Mouse (Mus musculus) heart, embryonic 12.5 days (tissue): Measurements from ENCODE around the gene Nelfe. TPM values are rescaled to one million over a fixed set of nuclear protein-coding genes. Genes with fewer than 3 reads are reported as not detected.
A peak's percentile ranks its signal among the peaks of the same experiment; 100 is the strongest.

ENCODE experiments used
- ATAC-seq: fragments of 200-750 bp; cut with Nextera tagmentation; 2 replicates; pipeline ENCODE4 v1.8.0; 2017; ENCODE audit warnings: moderate TSS enrichment, moderate library complexity; ENCODE audit not compliant: insufficient number of reproducible peaks, low FRiP score
- H3K27ac ChIP-seq: fragments of 300-500 bp; sonication (generic); 2 replicates; pipeline ENCODE4 v1.5.1; 2016; ENCODE audit warnings: mild to moderate bottlenecking, moderate library complexity; ENCODE audit not compliant: poor library complexity, severe bottlenecking
- H3K27me3 ChIP-seq: fragments of 300-500 bp; sonication (generic); replicated peaks from 2 replicates; pipeline ENCODE4 v1.6.1; 2016; ENCODE audit warnings: mild to moderate bottlenecking, moderate library complexity
- H3K36me3 ChIP-seq: fragments of 300-500 bp; sonication (generic); 2 replicates; pipeline ENCODE4 v1.6.1; 2016; ENCODE audit warnings: mild to moderate bottlenecking, moderate library complexity
- H3K4me1 ChIP-seq: fragments of 300-500 bp; sonication (generic); replicated peaks from 2 replicates; pipeline ENCODE4 v1.6.1; 2016; ENCODE audit warnings: mild to moderate bottlenecking
- H3K4me2 ChIP-seq: fragments of 300-500 bp; sonication (generic); 2 replicates; pipeline ENCODE4 v1.6.1; 2016; ENCODE audit warnings: mild to moderate bottlenecking, moderate library complexity
- H3K4me3 ChIP-seq: fragments of 300-500 bp; sonication (generic); 2 replicates; pipeline ENCODE4 v1.5.1; 2016; ENCODE audit warnings: mild to moderate bottlenecking
- H3K9ac ChIP-seq: fragments of 300-500 bp; sonication (generic); 2 replicates; pipeline ENCODE4 v1.6.1; 2016; ENCODE audit warnings: mild to moderate bottlenecking, moderate library complexity
- H3K9me3 ChIP-seq: fragments of 300-500 bp; sonication (generic); replicated peaks from 2 replicates; pipeline ENCODE4 v1.6.1; 2016; ENCODE audit warnings: mild to moderate bottlenecking, moderate library complexity
- WGBS: fragments of 180-500 bp; shearing (Covaris S2); methylation state at CpG from one replicate; pipeline ENCODE4 v1.1.7; 2016; 5-methylcytosine and 5-hydroxymethylcytosine counted together
- polyA plus RNA-seq: library from polyadenylated mRNA; unstranded; fragments of >200 nt; fragmentation: Nextera tagmentation; extraction: Ambion mirVana; gene quantifications from 2 replicates; pipeline ENCODE4 v1.2.1, GENCODE M21; 2016

Nelfe gene
- polyA plus RNA-seq, 1 experiment from 2014 or later: 73.7 TPM

- WGBS: 52% methylated on average over 11 of the region's 11 CpGs
Measured at GRCm38 (mm10) chr17:34879336-34879879, 29.2 kb downstream of the Nelfe start, which contains the start of gene Zbtb12. Gene Zbtb12, plus strand, starts transcription at chr17:34879483.

GRCm38 (mm10) chr17:34881166-34881565, 31.0 kb downstream of the Nelfe start:
- ATAC-seq: no peak
- no peaks in the 10 kb centered on the region for H3K9me3 ChIP-seq
- no peak overlapping the region for H3K4me2 ChIP-seq
- no peak overlapping the region for H3K9ac ChIP-seq
- H3K27me3 ChIP-seq: 0 out of 2 replicates have a peak, but pooled peaks cover 8% of the 10 kb centered on the region
- H3K27ac ChIP-seq: no peak overlapping the region
- H3K4me1 ChIP-seq: peaks cover 15% of the 10 kb centered on the region
- H3K4me3 ChIP-seq: no peak overlapping the region
- no peaks in the 10 kb centered on the region for H3K36me3 ChIP-seq

More at GRCm38 (mm10) chr17:34879336-34879879, 29.2 kb downstream of the Nelfe start, which contains the start of gene Zbtb12:
- ATAC-seq: no peak
- Histone ChIP-seq H3K4me3 (no peak within 1 kb of the TSS), H3K27ac (no peak within 1 kb of the TSS), H3K4me1 (peaks cover 10% of the 10 kb centered on the region; the same call in 1 of the 2 replicates), H3K4me2 (no peak within 1 kb of the TSS), H3K36me3 (no peaks in the 10 kb centered on the region), H3K9ac (no peak within 1 kb of the TSS), H3K9me3 (no peaks in the 10 kb centered on the region), H3K27me3 (0 out of 2 replicates have a peak, but pooled peaks cover 7% of the 10 kb centered on the region)

- ATAC-seq: no peak
- no peak within 1 kb of the TSS for H3K4me3 ChIP-seq
Measured at GRCm38 (mm10) chr17:34881683-34882310, 31.6 kb downstream of the Nelfe start, which contains the start of gene Gm20547. Gene Gm20547, minus strand, starts transcription at chr17:34882042.

GRCm38 (mm10) chr17:34883332-34883731, 33.1 kb downstream of the Nelfe start:
- no peaks in the 10 kb centered on the region for H3K36me3 ChIP-seq
- no peak overlapping the region for H3K4me2 ChIP-seq
- no peak for ATAC-seq
- H3K27me3 ChIP-seq: 0 out of 2 replicates have a peak, but pooled peaks cover 8% of the 10 kb centered on the region
- H3K9ac ChIP-seq: no peak overlapping the region
- no peak overlapping the region for H3K4me3 ChIP-seq
- peaks cover 15% of the 10 kb centered on the region for H3K4me1 ChIP-seq
- H3K9me3 ChIP-seq: no peaks in the 10 kb centered on the region
- H3K27ac ChIP-seq: no peak overlapping the region
- WGBS: 63% methylated on average over 3 of the region's 3 CpGs

More at GRCm38 (mm10) chr17:34881683-34882310, 31.6 kb downstream of the Nelfe start, which contains the start of gene Gm20547:
- peaks cover 15% of the 10 kb centered on the region for H3K4me1 ChIP-seq
- 8% methylated on average over 15 of the region's 15 CpGs for WGBS
- 0 out of 2 replicates have a peak, but pooled peaks cover 8% of the 10 kb centered on the region for H3K27me3 ChIP-seq
- no peak within 1 kb of the TSS for H3K27ac ChIP-seq
- H3K4me2 ChIP-seq: peak within 1 kb of the TSS; percentile 50
- H3K9me3 ChIP-seq: no peaks in the 10 kb centered on the region
- H3K36me3 ChIP-seq: no peaks in the 10 kb centered on the region
- H3K9ac ChIP-seq: peak within 1 kb of the TSS; percentile 26; the same call in 1 of the 2 replicates

- Histone ChIP-seq H3K9ac (no peak overlapping the region), H3K4me3 (no peak overlapping the region), H3K9me3 (no peaks in the 10 kb centered on the region), H3K4me1 (peaks cover 11% of the 10 kb centered on the region), H3K36me3 (no peaks in the 10 kb centered on the region), H3K4me2 (no peak overlapping the region), H3K27me3 (0 out of 2 replicates have a peak, but pooled peaks cover 8% of the 10 kb centered on the region), H3K27ac (no peak overlapping the region)
- WGBS: 84% methylated on average over 6 of the region's 6 CpGs
- no peak for ATAC-seq
Measured at GRCm38 (mm10) chr17:34884704-34885103, 34.5 kb downstream of the Nelfe start.

- H3K4me1 ChIP-seq: peaks cover 11% of the 10 kb centered on the region
- no peaks in the 10 kb centered on the region for H3K36me3 ChIP-seq
- no peaks in the 10 kb centered on the region for H3K9me3 ChIP-seq
- no peak overlapping the region for H3K9ac ChIP-seq
- 66% methylated on average over 3 of the region's 3 CpGs for WGBS
- no peak overlapping the region for H3K4me3 ChIP-seq
- H3K27me3 ChIP-seq: 0 out of 2 replicates have a peak, but pooled peaks cover 8% of the 10 kb centered on the region
- no peak overlapping the region for H3K27ac ChIP-seq
- H3K4me2 ChIP-seq: no peak overlapping the region
- no peak for ATAC-seq
Measured at GRCm38 (mm10) chr17:34885615-34886014, 35.4 kb downstream of the Nelfe start.

- Histone ChIP-seq H3K4me3 (no peak overlapping the region), H3K4me2 (no peak overlapping the region)
Measured at GRCm38 (mm10) chr17:34887942-34888341, 37.8 kb downstream of the Nelfe start.

GRCm38 (mm10) chr17:34890074-34890743, 40.0 kb downstream of the Nelfe start:
- no peak for ATAC-seq
- Histone ChIP-seq H3K27me3 (no peaks in the 10 kb centered on the region), H3K4me3 (no peak overlapping the region), H3K36me3 (no peaks in the 10 kb centered on the region), H3K4me2 (no peak overlapping the region), H3K27ac (no peak overlapping the region), H3K9ac (no peak overlapping the region), H3K9me3 (no peaks in the 10 kb centered on the region), H3K4me1 (peaks cover 15% of the 10 kb centered on the region)
- 82% methylated on average over 12 of the region's 12 CpGs for WGBS

More at GRCm38 (mm10) chr17:34887942-34888341, 37.8 kb downstream of the Nelfe start:
- Histone ChIP-seq H3K27me3 (0 out of 2 replicates have a peak, but pooled peaks cover 4% of the 10 kb centered on the region), H3K9me3 (no peaks in the 10 kb centered on the region), H3K4me1 (peaks cover 5% of the 10 kb centered on the region), H3K9ac (no peak overlapping the region), H3K36me3 (no peaks in the 10 kb centered on the region), H3K27ac (no peak overlapping the region)
- ATAC-seq: no peak
- 79% methylated on average over 5 of the region's 5 CpGs for WGBS

GRCm38 (mm10) chr17:34891377-34891776, 41.2 kb downstream of the Nelfe start:
- Histone ChIP-seq H3K9ac (no peak overlapping the region), H3K36me3 (peaks cover 8% of the 10 kb centered on the region), H3K9me3 (no peaks in the 10 kb centered on the region), H3K4me3 (no peak overlapping the region), H3K27me3 (no peaks in the 10 kb centered on the region), H3K27ac (no peak overlapping the region), H3K4me2 (no peak overlapping the region), H3K4me1 (peaks cover 21% of the 10 kb centered on the region)
- WGBS: 93% methylated on average over 2 of the region's 2 CpGs
- ATAC-seq: no peak

GRCm38 (mm10) chr17:34893072-34893824, 43.1 kb downstream of the Nelfe start:
- 76% methylated on average over 12 of the region's 12 CpGs for WGBS
- peak overlapping the region; percentile 64; the same call in 1 of the 2 replicates for H3K9ac ChIP-seq

More at GRCm38 (mm10) chr17:34893072-34893824, 43.1 kb downstream of the Nelfe start:
- Histone ChIP-seq H3K27ac (0 out of 2 replicates have a peak overlapping the region, but pooled peaks have one; percentile 56), H3K4me2 (peak overlapping the region; percentile 83), H3K9me3 (no peaks in the 10 kb centered on the region), H3K4me3 (peak overlapping the region; percentile 93; the same call in 1 of the 2 replicates), H3K4me1 (peaks cover 36% of the 10 kb centered on the region), H3K27me3 (no peaks in the 10 kb centered on the region), H3K36me3 (peaks cover 10% of the 10 kb centered on the region)
- no peak for ATAC-seq
